Mouse (Mus musculus): ENCODE data around the gene Hmx3.

DNA sequence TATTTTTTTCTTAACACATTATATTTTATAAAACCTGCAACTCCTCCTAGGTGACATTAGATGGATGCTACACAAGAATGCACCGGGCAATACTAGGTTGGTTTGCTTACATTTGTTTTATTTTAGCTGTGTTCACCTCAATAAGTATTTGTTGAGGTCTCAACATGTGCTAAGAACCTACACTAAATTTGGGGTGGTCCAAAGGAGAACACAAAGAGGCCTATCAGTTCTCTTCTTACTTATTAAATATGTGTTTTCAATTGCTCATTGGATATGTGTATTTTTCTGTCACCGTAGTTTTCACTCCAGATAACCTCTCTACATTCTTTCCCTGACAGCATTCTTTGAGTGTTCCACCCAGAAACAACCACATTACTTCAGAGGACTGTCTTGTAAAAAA lies 15.1 kb downstream of the Hmx3 start:
- TF ChIP-seq POLR2A (IDR thresholded peaks at IDR 0.05; ENCODE audit: low read depth, low read length) (no peak), CTCF (IDR thresholded peaks at IDR 0.05; ENCODE audit: borderline replicate concordance, insufficient read depth, low read length) (no peak)
